Mouse (Mus musculus): ENCODE measurements around the gene Ak6. TPM values are rescaled to one million over a fixed set of nuclear protein-coding genes. Genes with fewer than 3 reads are reported as not detected.
A peak's percentile ranks its signal among the peaks of the same experiment; 100 is the strongest.

The Ak6 gene
- polyA plus RNA-seq, 1 experiment from 2014 or later = 354 TPM

DNA sequence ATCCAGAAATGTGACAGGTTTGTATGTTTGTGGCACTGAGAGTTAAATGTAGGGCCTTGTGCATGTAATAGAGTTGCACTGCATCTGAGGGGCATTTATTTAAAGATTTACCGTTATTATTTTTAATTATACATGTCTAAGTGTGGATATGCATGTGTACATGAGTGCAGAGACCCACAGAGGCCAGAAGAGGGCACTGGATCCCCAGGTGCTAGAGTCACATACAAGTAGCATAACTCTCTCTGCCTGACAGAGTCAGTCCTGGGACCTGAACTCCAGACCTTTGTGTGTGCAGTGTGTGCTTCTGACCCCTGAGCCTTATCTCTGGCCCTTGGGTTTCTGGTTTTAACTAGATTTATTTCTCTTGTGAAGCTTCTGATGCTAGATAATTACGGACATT, 33.6 kb downstream of the Ak6 start:
- Histone ChIP-seq H3K36me3 (ENCODE audit: control insufficient read depth, insufficient read depth, low read length) (no peaks in the 10 kb centered on the region), H3K4me1 (replicated peaks; ENCODE audit: control insufficient read depth, insufficient read depth, low read length) (no peaks in the 10 kb centered on the region), H3K9ac (ENCODE audit: low read length) (no peak overlapping the region), H3K27ac (ENCODE audit: low read depth, low read length) (no peak overlapping the region), H3K4me2 (ENCODE audit: low read depth, low read length, severe bottlenecking) (no peak overlapping the region), H3K4me3 (ENCODE audit: low read depth, low read length) (no peak overlapping the region), H3K9me3 (ENCODE audit: control insufficient read depth, low read length) (no peaks in the 10 kb centered on the region), H3K27me3 (ENCODE audit: control insufficient read depth, insufficient read depth, low read length) (no peaks in the 10 kb centered on the region)
- WGBS = 75% methylated on average over 2 of the region's 2 CpGs
- DNase-seq (ENCODE audit: low spot score) = no peak
- ATAC-seq (replicated peaks; ENCODE audit: low FRiP score) = no peak

- H3K9me3 ChIP-seq (ENCODE audit: control insufficient read depth, low read length) = no peaks in the 10 kb centered on the region
- DNase-seq (ENCODE audit: low spot score) = no peak
These were observed 36.7 kb downstream of the Ak6 start for GRCm38 (mm10) chr13:100687513-100687912.

DNA sequence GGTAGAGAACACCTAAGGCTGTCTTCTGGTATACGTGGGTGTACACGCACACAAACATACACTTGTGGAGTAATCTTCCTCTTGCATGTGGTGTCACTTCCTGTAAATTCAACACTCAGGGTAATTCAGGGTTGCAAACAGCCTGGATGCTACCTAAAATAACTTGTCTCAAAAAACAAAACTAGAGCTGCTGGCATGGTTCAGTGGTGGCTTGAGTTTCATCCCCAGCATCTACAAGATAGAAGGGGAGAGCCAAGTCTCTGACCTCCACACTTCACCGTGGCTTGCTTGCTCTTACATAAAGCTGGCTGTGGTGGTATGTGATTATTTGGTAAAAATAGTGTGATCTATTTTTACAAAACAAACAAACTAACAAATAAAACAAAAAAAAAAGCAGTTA, 46.8 kb downstream of the Ak6 start:
- no peak overlapping the region for H3K27ac ChIP-seq (ENCODE audit: low read depth, low read length)

More at GRCm38 (mm10) chr13:100687513-100687912, 36.7 kb downstream of the Ak6 start:
- no peak for ATAC-seq (replicated peaks; ENCODE audit: low FRiP score)
- Histone ChIP-seq H3K27me3 (ENCODE audit: control insufficient read depth, insufficient read depth, low read length) (no peaks in the 10 kb centered on the region), H3K4me2 (ENCODE audit: low read depth, low read length, severe bottlenecking) (no peak overlapping the region), H3K27ac (ENCODE audit: low read depth, low read length) (no peak overlapping the region), H3K9ac (ENCODE audit: low read length) (no peak overlapping the region), H3K36me3 (ENCODE audit: control insufficient read depth, insufficient read depth, low read length) (no peaks in the 10 kb centered on the region), H3K4me3 (ENCODE audit: low read depth, low read length) (no peak overlapping the region), H3K4me1 (replicated peaks; ENCODE audit: control insufficient read depth, insufficient read depth, low read length) (no peaks in the 10 kb centered on the region)
- WGBS = 63% methylated on average over 7 of the region's 7 CpGs

GRCm38 (mm10) chr13:100698866-100699265, 48.1 kb downstream of the Ak6 start:
- DNase-seq (ENCODE audit: low spot score) = peak; percentile 2
- no peak for ATAC-seq (replicated peaks; ENCODE audit: low FRiP score)
- Histone ChIP-seq H3K9ac (ENCODE audit: low read length) (no peak overlapping the region), H3K4me2 (ENCODE audit: low read depth, low read length, severe bottlenecking) (no peak overlapping the region), H3K27me3 (ENCODE audit: control insufficient read depth, insufficient read depth, low read length) (no peaks in the 10 kb centered on the region), H3K36me3 (ENCODE audit: control insufficient read depth, insufficient read depth, low read length) (peaks cover 12% of the 10 kb centered on the region; the same call in 1 of the 2 replicates), H3K9me3 (ENCODE audit: control insufficient read depth, low read length) (no peaks in the 10 kb centered on the region), H3K27ac (ENCODE audit: low read depth, low read length) (no peak overlapping the region), H3K4me3 (ENCODE audit: low read depth, low read length) (no peak overlapping the region), H3K4me1 (replicated peaks; ENCODE audit: control insufficient read depth, insufficient read depth, low read length) (no peaks in the 10 kb centered on the region)
- 96% methylated on average over 10 of the region's 10 CpGs for WGBS

More for the DNA sequence above, 46.8 kb downstream of the Ak6 start:
- no peaks in the 10 kb centered on the region for H3K4me1 ChIP-seq (replicated peaks; ENCODE audit: control insufficient read depth, insufficient read depth, low read length)
- no peak overlapping the region for H3K4me3 ChIP-seq (ENCODE audit: low read depth, low read length)
- DNase-seq (ENCODE audit: low spot score) = peak; percentile 11
- WGBS = 99% methylated on average over 3 of the region's 3 CpGs
- no peak overlapping the region for H3K4me2 ChIP-seq (ENCODE audit: low read depth, low read length, severe bottlenecking)
- no peaks in the 10 kb centered on the region for H3K9me3 ChIP-seq (ENCODE audit: control insufficient read depth, low read length)
- ATAC-seq (replicated peaks; ENCODE audit: low FRiP score) = no peak
- H3K27me3 ChIP-seq (ENCODE audit: control insufficient read depth, insufficient read depth, low read length) = no peaks in the 10 kb centered on the region
- H3K9ac ChIP-seq (ENCODE audit: low read length) = no peak overlapping the region
- H3K36me3 ChIP-seq (ENCODE audit: control insufficient read depth, insufficient read depth, low read length) = peaks cover 7% of the 10 kb centered on the region; the same call in 1 of the 2 replicates

DNA sequence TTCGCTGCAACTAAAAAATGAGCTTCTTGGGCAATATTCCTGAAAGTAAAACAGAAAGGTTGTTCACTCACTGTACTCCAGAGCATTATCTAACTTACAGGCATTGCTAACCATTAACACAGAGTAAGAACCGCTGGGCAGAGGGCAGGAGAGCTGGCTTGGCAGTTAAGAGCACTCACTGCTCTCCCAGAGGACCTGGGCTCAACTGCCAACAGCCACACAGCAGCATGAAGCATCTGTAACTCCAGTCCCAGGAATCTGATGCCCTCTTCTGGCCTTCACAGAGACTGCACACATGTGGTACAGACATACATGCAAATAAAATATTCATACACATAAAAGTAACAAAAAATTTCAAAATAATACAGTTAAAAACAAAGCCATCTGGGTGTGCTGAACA, 52.7 kb downstream of the Ak6 start:
- WGBS = 97% methylated on average over 2 of the region's 2 CpGs
- Histone ChIP-seq H3K4me3 (ENCODE audit: low read depth, low read length) (no peak overlapping the region), H3K4me2 (ENCODE audit: low read depth, low read length, severe bottlenecking) (no peak overlapping the region), H3K27me3 (ENCODE audit: control insufficient read depth, insufficient read depth, low read length) (no peaks in the 10 kb centered on the region), H3K9ac (ENCODE audit: low read length) (no peak overlapping the region), H3K36me3 (ENCODE audit: control insufficient read depth, insufficient read depth, low read length) (peaks cover 17% of the 10 kb centered on the region), H3K4me1 (replicated peaks; ENCODE audit: control insufficient read depth, insufficient read depth, low read length) (no peaks in the 10 kb centered on the region), H3K9me3 (ENCODE audit: control insufficient read depth, low read length) (no peaks in the 10 kb centered on the region), H3K27ac (ENCODE audit: low read depth, low read length) (no peak overlapping the region)
- ATAC-seq (replicated peaks; ENCODE audit: low FRiP score) = no peak
- peak; percentile 28 for DNase-seq (ENCODE audit: low spot score)

DNA sequence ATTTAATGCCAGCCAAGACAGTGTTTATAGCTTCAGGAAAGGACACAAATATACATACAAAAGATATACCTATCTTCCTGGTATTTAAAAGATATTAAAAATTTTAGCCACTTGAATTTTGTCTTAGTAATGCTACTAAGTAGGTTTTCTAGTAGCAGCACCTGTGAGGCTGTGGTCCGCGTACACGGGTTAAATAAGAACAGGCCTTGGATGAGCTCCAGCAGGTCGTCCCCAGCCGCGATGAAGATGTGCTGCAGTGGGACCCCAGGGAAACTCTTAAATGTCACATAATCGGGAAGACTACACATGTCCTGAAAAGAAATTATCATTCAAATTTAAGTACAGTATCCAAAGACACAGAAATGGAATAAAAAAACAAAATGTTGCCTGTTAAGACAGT, 55.4 kb downstream of the Ak6 start:
- DNase-seq (ENCODE audit: low spot score) = peak; percentile 9
- H3K36me3 ChIP-seq (ENCODE audit: control insufficient read depth, insufficient read depth, low read length) = peaks cover 13% of the 10 kb centered on the region
- H3K9ac ChIP-seq (ENCODE audit: low read length) = no peak overlapping the region
- H3K9me3 ChIP-seq (ENCODE audit: control insufficient read depth, low read length) = no peaks in the 10 kb centered on the region
- H3K4me2 ChIP-seq (ENCODE audit: low read depth, low read length, severe bottlenecking) = no peak overlapping the region
- no peaks in the 10 kb centered on the region for H3K27me3 ChIP-seq (ENCODE audit: control insufficient read depth, insufficient read depth, low read length)
- H3K4me3 ChIP-seq (ENCODE audit: low read depth, low read length) = no peak overlapping the region
- no peak overlapping the region for H3K27ac ChIP-seq (ENCODE audit: low read depth, low read length)
- no peak for ATAC-seq (replicated peaks; ENCODE audit: low FRiP score)
- 98% methylated on average over 7 of the region's 7 CpGs for WGBS
- no peaks in the 10 kb centered on the region for H3K4me1 ChIP-seq (replicated peaks; ENCODE audit: control insufficient read depth, insufficient read depth, low read length)

DNA sequence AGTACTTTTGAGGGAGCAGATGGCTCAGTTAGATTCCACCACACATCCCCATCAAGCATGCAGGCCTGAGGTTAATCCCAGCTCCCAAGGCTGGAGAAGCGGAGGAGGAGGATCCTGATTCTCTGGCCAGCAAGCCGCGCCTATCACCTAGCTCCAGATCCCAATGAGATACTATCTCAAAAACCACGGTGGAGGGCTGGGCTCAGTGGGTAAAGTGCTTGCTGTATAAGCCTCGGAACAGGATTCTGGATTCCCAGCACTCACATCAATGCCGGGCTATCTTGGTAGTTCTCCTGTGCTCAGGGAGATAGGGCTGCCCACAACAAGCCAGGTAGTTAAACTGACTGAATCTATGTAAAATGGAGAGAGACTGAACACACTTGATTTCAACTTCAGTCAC, 64.7 kb downstream of the Ak6 start:
- H3K4me3 ChIP-seq (ENCODE audit: low read depth, low read length) = no peak overlapping the region
- WGBS = 87% methylated on average over 6 of the region's 6 CpGs
- ATAC-seq (replicated peaks; ENCODE audit: low FRiP score) = no peak
- no peak overlapping the region for H3K27ac ChIP-seq (ENCODE audit: low read depth, low read length)
- DNase-seq (ENCODE audit: low spot score) = no peak
- no peak overlapping the region for H3K4me2 ChIP-seq (ENCODE audit: low read depth, low read length, severe bottlenecking)
- no peaks in the 10 kb centered on the region for H3K4me1 ChIP-seq (replicated peaks; ENCODE audit: control insufficient read depth, insufficient read depth, low read length)
- no peaks in the 10 kb centered on the region for H3K27me3 ChIP-seq (ENCODE audit: control insufficient read depth, insufficient read depth, low read length)
- no peaks in the 10 kb centered on the region for H3K9me3 ChIP-seq (ENCODE audit: control insufficient read depth, low read length)
- H3K36me3 ChIP-seq (ENCODE audit: control insufficient read depth, insufficient read depth, low read length) = peaks cover 9% of the 10 kb centered on the region; the same call in 1 of the 2 replicates
- H3K9ac ChIP-seq (ENCODE audit: low read length) = no peak overlapping the region

Other genes with a start within 250 kb of the Ak6 start
- gene Naip1, start 198.1 kb upstream of the Ak6 start, polyA plus RNA-seq (2014; fragmentation: Nextera tagmentation; extraction: Ambion mirVana) = not detected in 2 replicates
- gene Gtf2h2, start 158.4 kb upstream of the Ak6 start, polyA plus RNA-seq (2014; fragmentation: Nextera tagmentation; extraction: Ambion mirVana) = 82.6 and 105 TPM in 2 replicates
- 2.6 and 2.9 TPM in 2 replicates for gene Ocln, start 98.3 kb upstream of the Ak6 start, polyA plus RNA-seq (2014; fragmentation: Nextera tagmentation; extraction: Ambion mirVana)
- 2.7 and 4.1 TPM in 2 replicates for gene Marveld2, start 34.0 kb upstream of the Ak6 start, polyA plus RNA-seq (2014; fragmentation: Nextera tagmentation; extraction: Ambion mirVana)
- 24.9 and 26.4 TPM in 2 replicates for gene Rad17, start 72 bp downstream of the Ak6 start, polyA plus RNA-seq (2014; fragmentation: Nextera tagmentation; extraction: Ambion mirVana)
- 22.4 and 22.6 TPM in 2 replicates for gene Taf9, start 600 bp downstream of the Ak6 start, polyA plus RNA-seq (2014; fragmentation: Nextera tagmentation; extraction: Ambion mirVana)
- 2.6 and 2.9 TPM in 2 replicates for gene Ccdc125, start 18.7 kb downstream of the Ak6 start, polyA plus RNA-seq (2014; fragmentation: Nextera tagmentation; extraction: Ambion mirVana)
- gene Cdk7, start 80.0 kb downstream of the Ak6 start, polyA plus RNA-seq (2014; fragmentation: Nextera tagmentation; extraction: Ambion mirVana) = 72.3 and 75.0 TPM in 2 replicates
- gene Mrps36, start 93.7 kb downstream of the Ak6 start, polyA plus RNA-seq (2014; fragmentation: Nextera tagmentation; extraction: Ambion mirVana) = 125 and 140 TPM in 2 replicates
- 61.5 and 65.1 TPM in 2 replicates for gene Cenph, start 124.9 kb downstream of the Ak6 start, polyA plus RNA-seq (2014; fragmentation: Nextera tagmentation; extraction: Ambion mirVana)
- 455 and 459 TPM in 2 replicates for gene Ccnb1, start 135.6 kb downstream of the Ak6 start, polyA plus RNA-seq (2014; fragmentation: Nextera tagmentation; extraction: Ambion mirVana)
- 47.1 and 47.3 TPM in 2 replicates for gene Slc30a5, start 182.4 kb downstream of the Ak6 start, polyA plus RNA-seq (2014; fragmentation: Nextera tagmentation; extraction: Ambion mirVana)